Mouse (Mus musculus) forebrain, embryonic 14.5 days (tissue): ENCODE measurements around the gene Vps8. TPM values are rescaled to one million over a fixed set of nuclear protein-coding genes. Genes with fewer than 3 reads are reported as not detected.

Experiments used
- ATAC-seq: fragments of 200-750 bp; cut with Nextera tagmentation; 2 replicates; pipeline ENCODE4 v1.8.0; 2017; ENCODE audit warnings: mild to moderate bottlenecking, moderate library complexity
- DNase-seq: peaks from one replicate; pipeline ENCODE4 v3.0.0-alpha.2; 2015; ENCODE audit warnings: low spot score
- H3K27ac ChIP-seq: fragments of 300-500 bp; sonication (generic); 2 replicates; pipeline ENCODE4 v1.5.1; 2014; ENCODE audit warnings: low read depth, mild to moderate bottlenecking, control low read depth, low read length, moderate library complexity
- H3K27me3 ChIP-seq: fragments of 300-500 bp; sonication (generic); replicated peaks from 2 replicates; pipeline ENCODE4 v1.6.1; 2014; ENCODE audit warnings: low read length, control low read depth, mixed read lengths; ENCODE audit not compliant: control insufficient read depth, insufficient read depth
- H3K36me3 ChIP-seq: fragments of 300-500 bp; sonication (generic); 2 replicates; pipeline ENCODE4 v1.6.1; 2014; ENCODE audit warnings: low read length, control low read depth; ENCODE audit not compliant: control insufficient read depth, insufficient read depth
- H3K4me1 ChIP-seq: fragments of 300-500 bp; sonication (generic); 2 replicates; pipeline ENCODE4 v1.6.1; 2014; ENCODE audit warnings: antibody characterized with exemption, low read length, control low read depth; ENCODE audit not compliant: control insufficient read depth, insufficient read depth
- H3K4me2 ChIP-seq: fragments of 300-500 bp; sonication (generic); 2 replicates; pipeline ENCODE4 v1.6.1; 2014; ENCODE audit warnings: mild to moderate bottlenecking, control low read depth, low read length
- H3K4me3 ChIP-seq: fragments of 300-500 bp; sonication (generic); 2 replicates; pipeline ENCODE4 v1.5.1; 2014; ENCODE audit warnings: low read depth, low read length, control low read depth
- H3K9ac ChIP-seq: fragments of 300-500 bp; sonication (generic); 2 replicates; pipeline ENCODE4 v1.6.1; 2014; ENCODE audit warnings: mild to moderate bottlenecking, low read length, control low read depth, moderate library complexity
- H3K9me3 ChIP-seq: fragments of 300-500 bp; sonication (generic); replicated peaks from 2 replicates; pipeline ENCODE4 v1.6.1; 2016; ENCODE audit warnings: low read length, control low read depth, mixed read lengths; ENCODE audit not compliant: control insufficient read depth
- WGBS: fragments of 180-500 bp; shearing (Covaris S2); extraction: QIAGEN DNeasy Blood & Tissue Kit; methylation state at CpG from one replicate; pipeline ENCODE4 v1.1.7; 2014; 5-methylcytosine and 5-hydroxymethylcytosine counted together
- polyA plus RNA-seq: library from polyadenylated mRNA; unstranded; fragments of >200 nt; fragmentation: Nextera tagmentation; extraction: Ambion mirVana; gene quantifications from 2 replicates; pipeline ENCODE4 v1.2.1, GENCODE M21; 2014

The Vps8 gene
- polyA plus RNA-seq, 1 experiment from 2014 or later: 33.0 TPM

DNA sequence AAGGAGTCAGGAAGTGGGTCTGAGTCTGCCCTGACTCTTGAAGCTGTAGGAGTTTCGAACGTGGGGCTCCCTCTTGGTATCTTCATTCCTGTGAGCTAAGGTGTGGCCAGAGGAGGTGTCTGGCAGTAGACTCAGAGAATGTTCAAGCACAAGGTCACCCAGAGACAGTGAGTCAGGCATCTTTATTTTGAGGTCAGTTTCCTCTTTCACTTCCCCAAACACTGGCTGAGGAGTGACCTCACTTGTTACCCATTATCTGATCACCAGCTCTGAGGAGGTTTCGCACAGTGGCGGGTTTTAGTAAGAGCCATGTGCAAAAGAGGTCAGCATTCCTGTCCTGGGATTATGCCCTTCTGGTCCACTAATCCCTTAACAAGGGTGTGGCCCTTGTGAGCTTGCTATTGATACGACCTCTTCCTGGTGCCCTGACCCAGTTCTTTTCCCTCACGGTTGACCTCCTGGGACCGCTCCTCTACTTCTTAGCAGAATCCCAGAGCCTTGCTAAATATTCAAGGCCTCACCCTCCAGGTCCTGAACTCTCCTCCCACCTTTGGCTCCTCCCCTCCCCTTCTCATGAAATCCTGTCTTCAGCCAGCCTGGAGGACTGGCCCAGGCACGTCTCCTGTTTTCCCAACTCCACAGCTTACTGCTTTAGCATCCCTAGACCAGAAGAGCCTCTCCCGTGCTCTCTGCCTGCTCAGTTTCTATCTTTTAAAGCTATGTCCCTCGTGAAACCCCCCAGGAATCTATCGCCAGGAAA, 40.6 kb upstream of the Vps8 start:
- WGBS: 33% methylated on average over 11 of the region's 11 CpGs
- H3K9ac ChIP-seq: no peak overlapping the region
- no peak overlapping the region for H3K4me3 ChIP-seq
- H3K4me1 ChIP-seq: peaks cover 3% of the 10 kb centered on the region
- H3K36me3 ChIP-seq: no peaks in the 10 kb centered on the region
- DNase-seq: no peak
- H3K4me2 ChIP-seq: no peak overlapping the region
- no peak for ATAC-seq
- no peaks in the 10 kb centered on the region for H3K27me3 ChIP-seq
- H3K9me3 ChIP-seq: no peaks in the 10 kb centered on the region
- H3K27ac ChIP-seq: no peak overlapping the region

GRCm38 (mm10) chr16:21385926-21386881, 36.7 kb upstream of the Vps8 start:
- H3K4me3 ChIP-seq: no peak overlapping the region
- no peak overlapping the region for H3K27ac ChIP-seq
- no peaks in the 10 kb centered on the region for H3K27me3 ChIP-seq
- H3K9me3 ChIP-seq: no peaks in the 10 kb centered on the region
- WGBS: 56% methylated on average over 14 of the region's 14 CpGs
- H3K4me1 ChIP-seq: 0 out of 2 replicates have a peak, but pooled peaks cover 2% of the 10 kb centered on the region
- DNase-seq (no peak), ATAC-seq (no peak)
- no peaks in the 10 kb centered on the region for H3K36me3 ChIP-seq
- H3K9ac ChIP-seq: no peak overlapping the region
- no peak overlapping the region for H3K4me2 ChIP-seq

GRCm38 (mm10) chr16:21389316-21389715, 33.6 kb upstream of the Vps8 start:
- WGBS: 23% methylated on average over 3 of the region's 3 CpGs
- H3K27me3 ChIP-seq: no peaks in the 10 kb centered on the region
- no peaks in the 10 kb centered on the region for H3K36me3 ChIP-seq
- ATAC-seq: no peak
- no peaks in the 10 kb centered on the region for H3K9me3 ChIP-seq
- H3K4me1 ChIP-seq: 0 out of 2 replicates have a peak, but pooled peaks cover 6% of the 10 kb centered on the region
- no peak overlapping the region for H3K9ac ChIP-seq
- no peak overlapping the region for H3K27ac ChIP-seq
- no peak overlapping the region for H3K4me2 ChIP-seq
- no peak overlapping the region for H3K4me3 ChIP-seq
- DNase-seq: peak; percentile 32

- no peak overlapping the region for H3K4me2 ChIP-seq
- no peak overlapping the region for H3K9ac ChIP-seq
- no peaks in the 10 kb centered on the region for H3K27me3 ChIP-seq
- H3K4me3 ChIP-seq: no peak overlapping the region
- 0 out of 2 replicates have a peak, but pooled peaks cover 6% of the 10 kb centered on the region for H3K4me1 ChIP-seq
- WGBS: 20% methylated on average over 5 of the region's 5 CpGs
- no peaks in the 10 kb centered on the region for H3K36me3 ChIP-seq
- DNase-seq (no peak), ATAC-seq (no peak)
- H3K9me3 ChIP-seq: no peaks in the 10 kb centered on the region
- H3K27ac ChIP-seq: no peak overlapping the region
Measured at GRCm38 (mm10) chr16:21390744-21391143, 32.2 kb upstream of the Vps8 start.

DNA sequence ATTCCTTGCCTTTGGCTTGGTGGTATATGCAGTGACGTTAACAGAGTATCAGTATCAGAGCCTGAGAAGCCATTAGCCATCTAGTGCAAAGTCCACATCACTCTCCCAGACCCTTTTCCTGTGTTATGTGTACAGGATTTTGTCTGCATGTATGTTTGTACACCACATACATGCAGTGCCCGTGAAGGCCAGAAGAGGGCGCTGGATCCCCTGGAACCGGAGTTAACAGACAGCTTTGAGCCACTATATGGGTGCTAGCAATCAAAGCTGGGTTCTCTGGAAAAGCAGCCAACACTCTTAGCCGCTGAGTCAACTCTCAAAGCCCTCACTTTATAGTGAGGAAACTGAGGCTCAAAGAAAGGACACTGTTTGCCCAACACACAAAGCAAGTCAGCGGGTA, 30.8 kb upstream of the Vps8 start:
- no peaks in the 10 kb centered on the region for H3K36me3 ChIP-seq
- H3K27ac ChIP-seq: no peak overlapping the region
- DNase-seq (no peak), ATAC-seq (0 out of 2 replicates have a peak, but pooled peaks have one; percentile 1)
- H3K27me3 ChIP-seq: no peaks in the 10 kb centered on the region
- H3K9ac ChIP-seq: no peak overlapping the region
- H3K9me3 ChIP-seq: no peaks in the 10 kb centered on the region
- WGBS: 72% methylated on average over 6 of the region's 6 CpGs
- H3K4me2 ChIP-seq: no peak overlapping the region
- H3K4me1 ChIP-seq: 0 out of 2 replicates have a peak, but pooled peaks cover 6% of the 10 kb centered on the region
- H3K4me3 ChIP-seq: no peak overlapping the region

DNA sequence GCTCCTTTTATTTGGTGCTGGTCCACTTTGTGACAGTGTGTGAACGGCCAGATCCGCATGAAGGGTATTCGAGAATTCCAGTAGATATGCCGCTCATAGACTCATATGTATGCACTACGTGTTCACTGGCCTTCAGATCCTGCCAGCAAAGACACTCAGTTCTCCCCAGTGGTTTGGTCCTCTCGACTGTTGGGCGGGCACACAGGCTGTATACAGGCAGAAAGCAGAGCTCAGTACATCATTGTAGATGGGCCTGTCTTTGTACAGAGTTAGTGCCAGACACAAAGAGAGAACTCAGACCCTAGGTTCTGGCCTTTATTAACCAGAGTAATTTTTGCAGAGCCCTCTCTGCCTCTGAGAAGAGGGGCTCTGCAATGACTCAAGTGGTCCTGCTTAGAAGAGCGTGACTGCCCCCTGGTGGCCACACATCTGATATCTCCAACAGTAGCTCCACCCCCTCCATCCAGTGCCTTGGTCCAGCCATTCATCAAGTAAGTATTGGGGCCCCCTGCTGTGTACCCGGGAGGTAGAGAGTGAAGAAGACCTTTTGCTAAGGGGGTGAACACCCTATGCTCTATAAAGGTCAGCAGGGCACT, 30.3 kb upstream of the Vps8 start:
- Histone ChIP-seq H3K27ac (no peak overlapping the region), H3K9ac (no peak overlapping the region), H3K9me3 (no peaks in the 10 kb centered on the region), H3K4me1 (peaks cover 6% of the 10 kb centered on the region; the same call in 1 of the 2 replicates), H3K27me3 (no peaks in the 10 kb centered on the region), H3K4me3 (no peak overlapping the region), H3K36me3 (no peaks in the 10 kb centered on the region), H3K4me2 (no peak overlapping the region)
- ATAC-seq (peak; percentile 93), DNase-seq (peak; percentile 96)
- WGBS: 31% methylated on average over 9 of the region's 9 CpGs

GRCm38 (mm10) chr16:21395546-21395945, 27.4 kb upstream of the Vps8 start:
- no peak overlapping the region for H3K4me2 ChIP-seq
- H3K36me3 ChIP-seq: no peaks in the 10 kb centered on the region
- ATAC-seq: no peak
- no peaks in the 10 kb centered on the region for H3K27me3 ChIP-seq
- H3K9me3 ChIP-seq: no peaks in the 10 kb centered on the region
- WGBS: 26% methylated on average over 7 of the region's 7 CpGs
- H3K4me1 ChIP-seq: peaks cover 19% of the 10 kb centered on the region
- no peak overlapping the region for H3K27ac ChIP-seq
- no peak for DNase-seq
- no peak overlapping the region for H3K4me3 ChIP-seq
- no peak overlapping the region for H3K9ac ChIP-seq

DNA sequence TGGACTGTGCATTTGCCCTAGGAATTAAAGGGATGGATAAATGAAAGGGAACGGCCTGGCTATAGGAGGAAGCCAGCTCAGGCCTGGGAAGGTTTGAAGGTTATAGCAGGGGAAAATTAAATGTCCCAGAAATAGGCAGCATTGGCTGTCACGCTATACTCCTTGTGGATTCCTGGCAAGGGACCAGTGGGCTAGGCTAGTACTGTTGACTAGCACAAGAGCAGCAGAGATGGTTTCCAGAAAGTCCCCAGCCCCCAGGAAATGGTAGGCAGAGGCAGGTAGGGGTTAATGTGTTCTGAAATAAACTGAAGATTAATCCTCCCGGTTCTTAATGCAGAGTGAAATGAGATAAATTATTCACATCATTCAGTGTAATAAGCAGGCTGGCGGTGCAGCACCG, 25.2 kb upstream of the Vps8 start:
- no peaks in the 10 kb centered on the region for H3K9me3 ChIP-seq
- DNase-seq (peak; percentile 35), ATAC-seq (peak; percentile 13; the same call in 1 of the 2 replicates)
- WGBS: 44% methylated on average over 5 of the region's 5 CpGs
- H3K4me2 ChIP-seq: no peak overlapping the region
- 0 out of 2 replicates have a peak overlapping the region, but pooled peaks have one; percentile 30 for H3K27ac ChIP-seq
- no peaks in the 10 kb centered on the region for H3K36me3 ChIP-seq
- no peak overlapping the region for H3K9ac ChIP-seq
- H3K4me1 ChIP-seq: peaks cover 13% of the 10 kb centered on the region
- no peak overlapping the region for H3K4me3 ChIP-seq
- H3K27me3 ChIP-seq: no peaks in the 10 kb centered on the region
